Mouse (Mus musculus) adrenal gland, adult 18-20 months (tissue): ENCODE measurements around the gene Cel. TPM values are rescaled to one million over a fixed set of nuclear protein-coding genes. Genes with fewer than 3 reads are reported as not detected.

Experiments used
- DNase-seq, 2 experiments: peaks; one replicate each; pipeline ENCODE4 v3.0.0; 2021 to 2022; ENCODE audit warnings: low spot score in 2 of 2
- microRNA-seq, 2 experiments: library from miRNA; unstranded; fragments of <30 nt; microRNA quantifications; one replicate each; pipeline ENCODE4 v1.2.0; 2021; ENCODE audit warnings: borderline number of aligned reads in 2 of 2
- total RNA-seq, 2 experiments: library from RNA; stranded (reverse); gene quantifications; 1 replicate in 1 of 2; 2 replicates in 1 of 2; pipeline ENCODE4 v1.2.3; 2021

Cel gene
- total RNA-seq, 2 experiments from 2014 or later = not detected

- no peak for DNase-seq
These were observed 41.0 kb downstream of the Cel start for GRCm38 (mm10) chr2:28522166-28522565.

DNA sequence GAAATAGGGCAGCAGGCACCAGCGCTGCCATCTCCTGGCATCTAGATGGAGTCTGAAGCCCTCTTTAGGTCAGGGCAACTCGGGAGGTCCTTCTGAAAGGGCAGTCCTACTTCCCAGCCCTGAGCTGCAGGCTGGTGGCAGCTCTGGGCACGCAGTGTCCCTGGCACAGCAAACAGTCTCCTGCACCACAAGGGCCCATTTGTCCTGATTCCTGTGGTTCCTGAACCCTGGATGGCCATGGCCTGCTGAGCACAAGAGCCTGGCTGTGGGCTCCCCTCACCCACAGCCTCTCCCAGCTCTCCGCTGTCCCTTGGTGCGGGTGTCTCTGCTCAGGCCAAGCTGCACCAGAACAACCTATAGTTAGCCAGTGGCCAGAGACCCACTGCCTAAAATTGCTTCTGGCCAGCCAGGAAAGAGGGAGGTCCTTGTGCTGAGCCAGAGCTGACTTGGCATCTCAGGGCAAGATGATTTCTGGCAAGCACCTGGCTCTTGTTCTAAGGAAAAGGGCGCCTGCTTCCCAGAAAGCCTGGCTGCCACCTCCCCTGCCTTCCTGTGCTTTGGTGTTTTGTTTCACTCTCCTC lies 41.5 kb downstream of the Cel start:
- DNase-seq = no peak

- no peak for DNase-seq
These were observed 42.6 kb downstream of the Cel start for GRCm38 (mm10) chr2:28520581-28520980.

DNA sequence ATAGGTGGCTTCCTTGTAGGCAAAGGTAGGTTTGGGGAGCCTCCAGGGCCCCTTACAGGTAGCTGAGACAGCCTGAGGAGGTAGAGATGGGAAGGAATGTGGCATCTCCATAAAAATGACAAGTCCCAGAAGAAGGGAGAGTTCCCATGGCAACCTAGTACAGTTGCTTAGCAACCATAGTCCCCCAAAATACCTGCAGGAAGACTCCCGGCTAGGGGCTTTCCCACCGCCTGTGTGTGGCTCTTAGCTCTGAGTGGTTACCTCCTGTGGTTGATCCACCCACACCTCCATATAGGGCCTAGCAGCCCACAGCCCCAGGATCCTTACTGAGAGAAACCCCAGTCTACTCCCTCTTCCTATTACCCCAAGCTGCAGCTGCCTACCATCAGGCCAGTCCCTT lies 45.0 kb downstream of the Cel start:
- DNase-seq = no peak

DNA sequence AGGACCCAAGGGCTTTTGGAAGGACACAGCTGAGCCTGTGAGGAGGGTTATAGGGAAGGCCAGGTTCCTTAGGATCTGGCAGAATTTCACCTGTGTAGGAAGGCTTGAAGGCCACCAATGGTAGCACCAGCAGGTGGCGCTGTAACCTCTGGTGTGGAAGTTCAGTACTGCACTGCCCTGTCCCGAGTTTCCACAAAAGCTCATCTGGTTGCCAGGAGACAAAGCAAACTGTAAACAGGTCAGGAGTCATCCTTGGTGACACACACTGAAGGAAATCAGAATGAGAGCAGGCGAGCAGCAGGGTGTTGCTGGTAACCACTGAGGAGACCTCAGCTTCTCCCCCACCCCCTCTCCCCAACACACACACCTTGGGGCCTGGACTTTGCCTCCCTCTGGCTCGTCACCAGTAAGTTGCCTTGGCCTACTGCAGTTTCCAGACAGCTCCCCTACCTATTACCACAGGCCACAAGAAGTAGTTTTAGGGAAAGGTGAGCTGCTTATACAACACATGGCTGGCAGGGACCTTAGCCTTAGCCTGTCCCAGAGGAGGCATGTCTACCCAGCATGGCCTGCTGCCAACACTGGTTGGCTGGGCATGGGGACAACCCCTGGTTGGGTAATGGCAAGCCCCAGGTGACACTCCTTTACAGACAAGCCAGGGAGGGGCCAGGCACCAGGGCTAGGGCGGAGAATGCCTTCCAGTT lies 45.8 kb downstream of the Cel start:
- peak; percentile 82 to 88 for DNase-seq

- DNase-seq = peak; percentile 82 to 84
These were observed 48.7 kb downstream of the Cel start for GRCm38 (mm10) chr2:28514489-28514888.

DNA sequence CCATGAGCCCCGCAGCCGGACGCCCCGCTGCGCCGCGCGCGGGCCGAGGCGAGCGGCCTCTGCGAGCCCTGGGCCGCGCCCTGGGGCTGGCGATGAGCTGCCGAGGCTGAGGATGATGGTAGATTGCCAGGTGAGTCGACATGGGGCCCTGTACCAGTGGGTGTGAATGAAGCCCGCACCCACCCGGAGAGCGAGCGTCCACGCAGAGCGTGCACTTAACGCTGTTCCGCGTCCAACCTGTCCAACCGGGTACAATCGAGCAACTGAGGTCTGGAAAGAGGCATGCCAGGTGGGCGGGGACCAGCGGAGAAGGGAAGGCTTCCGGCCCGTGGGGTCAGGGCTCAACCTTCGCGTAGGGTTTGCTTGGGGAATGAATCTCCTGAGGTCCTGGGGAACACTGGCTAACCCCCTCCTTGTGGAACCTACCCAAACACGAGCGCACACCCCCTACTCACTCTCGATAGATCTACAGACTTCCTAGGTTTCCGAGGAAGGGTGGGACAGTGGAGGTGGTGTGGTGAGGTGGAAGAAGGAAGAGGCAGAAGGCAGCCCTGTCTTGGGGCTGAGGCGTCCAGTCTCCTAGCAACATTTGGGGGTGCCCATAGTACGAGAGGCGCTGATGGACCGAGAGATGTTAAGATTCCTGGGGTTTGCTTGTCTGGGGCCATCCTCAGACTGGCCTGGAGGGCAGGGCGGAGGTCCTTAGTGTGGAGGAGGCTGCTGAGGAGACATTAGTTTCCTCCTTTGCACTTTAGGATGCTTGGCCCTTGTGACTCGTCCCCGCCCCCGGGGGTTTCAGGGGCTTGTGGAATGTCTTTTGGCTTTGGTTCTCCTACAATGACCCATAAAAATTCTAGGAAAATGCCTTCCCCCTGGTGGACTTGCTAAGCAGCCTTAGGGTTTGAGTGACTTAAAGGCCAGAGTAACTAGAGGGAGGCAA lies 49.5 kb downstream of the Cel start:
- DNase-seq = peak in 1 of 2 experiments; percentile 50

DNA sequence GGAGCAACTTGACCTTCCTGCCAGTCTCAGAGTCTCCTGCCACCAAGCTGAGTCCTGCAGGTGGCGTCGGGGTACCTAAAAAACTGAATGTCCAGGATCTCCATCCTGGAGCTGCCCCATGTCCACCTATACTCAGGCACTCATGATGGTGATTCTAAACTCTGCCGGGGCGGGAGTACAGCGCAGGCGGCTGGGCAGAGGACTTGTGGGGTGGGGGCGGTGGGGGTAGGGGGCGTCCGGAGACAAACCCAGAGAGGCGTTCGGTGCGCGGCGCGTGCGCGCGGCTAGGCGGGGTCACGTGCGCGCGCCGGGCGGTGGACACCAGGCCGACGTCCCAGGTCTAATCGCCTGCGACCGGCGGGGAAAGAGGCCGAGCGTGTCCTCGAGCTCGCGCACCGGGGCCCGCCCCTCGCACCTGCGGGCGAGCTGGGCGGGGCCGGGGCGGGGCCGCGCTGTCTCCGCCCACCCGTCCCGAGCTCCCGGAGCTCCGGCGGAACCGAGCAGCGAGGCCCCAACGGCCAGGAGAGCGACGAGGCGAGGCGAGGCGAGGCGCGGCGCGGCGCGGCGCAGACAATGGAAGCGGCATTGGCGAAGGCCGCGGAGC lies 50.3 kb downstream of the Cel start, which contains the start of gene Ralgds:
TSS of gene Ralgds (plus strand) at position 328 of the 604 bp plus-strand sequence.
- DNase-seq = no peak

GRCm38 (mm10) chr2:28511600-28511999 lies 51.6 kb downstream of the Cel start:
- peak in 1 of 2 experiments; percentile 12 for DNase-seq

DNA sequence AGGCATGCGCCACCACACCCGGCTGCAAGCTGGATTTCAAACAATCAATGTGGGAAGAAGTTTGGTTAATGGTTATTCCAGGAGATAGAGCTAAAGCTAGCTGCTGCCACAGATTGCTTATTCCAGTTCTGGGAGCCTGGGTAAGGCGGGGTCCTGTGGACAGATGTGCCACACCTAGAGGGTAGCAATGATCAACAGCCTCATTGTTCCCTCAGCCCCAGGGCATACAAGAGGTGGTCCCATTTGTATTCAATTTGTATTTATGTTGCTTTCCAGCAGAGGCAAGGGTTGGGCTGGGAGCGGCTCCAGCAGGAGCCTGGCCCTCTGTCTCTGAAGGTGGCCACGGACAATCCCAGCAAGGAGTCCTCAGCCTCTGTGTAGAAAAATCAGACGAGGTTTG lies 56.9 kb downstream of the Cel start:
- DNase-seq = peak in 1 of 2 experiments; percentile 9

DNA sequence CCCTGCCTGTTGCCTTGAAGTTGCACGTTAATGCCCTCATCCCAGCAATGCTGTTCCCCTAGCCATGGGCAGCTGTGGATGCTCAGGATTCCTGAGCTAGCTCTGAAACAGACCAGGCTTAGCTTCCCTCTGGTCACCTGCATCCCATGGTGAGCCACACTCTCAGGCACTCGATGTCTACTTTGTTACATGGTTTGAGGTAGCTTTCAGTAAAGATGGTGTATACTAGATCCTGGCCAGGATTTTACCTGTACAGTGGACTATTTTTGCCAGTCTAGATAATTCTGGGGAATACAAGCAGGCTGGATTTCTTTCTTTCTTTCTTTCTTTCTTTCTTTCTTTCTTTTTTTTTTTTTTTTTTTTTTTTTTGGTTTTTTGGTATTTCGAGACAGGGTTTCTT lies 57.4 kb downstream of the Cel start, which contains the start of gene Gm10134:
TSS of gene Gm10134 (plus strand) at position 301 of the 400 bp plus-strand sequence.
- peak in 1 of 2 experiments; percentile 10 for DNase-seq

Small RNA genes within 50 kb of the gene (microRNA-seq; reads per million reads assigned to microRNA genes)
- gene Gm22824 = 0 reads per million in 2 experiments

Other genes starting within 250 kb of the Cel start
- gene Ppp1r26, start 116.6 kb downstream of the Cel start, total RNA-seq = 1 to 10 TPM; 4.5 to 5.1 TPM
- gene 1700007K13Rik, start 97.1 kb downstream of the Cel start, total RNA-seq = 1 to 10 TPM; 1.4 to 2.8 TPM
- 10 to 100 TPM; 54.4 to 63.2 TPM for gene Mrps2, start 95.3 kb downstream of the Cel start, total RNA-seq
- gene Gbgt1, start 66.5 kb downstream of the Cel start, total RNA-seq = 1 to 10 TPM; 4.5 to 6.3 TPM
- gene Gm10134, start 57.3 kb downstream of the Cel start, total RNA-seq = 1 to 10 TPM; 2.0 TPM
- gene Ralgds, start 50.3 kb downstream of the Cel start, total RNA-seq = 10 to 100 TPM; 24.3 to 24.4 TPM
- 10 to 100 TPM; 15.2 to 17.2 TPM for gene Gtf3c5, start 20.3 kb upstream of the Cel start, total RNA-seq
- not detected for gene Gfi1b, start 58.6 kb upstream of the Cel start, total RNA-seq
- gene Tsc1, start 77.8 kb upstream of the Cel start, total RNA-seq = 10 to 100 TPM; 18.5 to 21.3 TPM
- 1 to 10 TPM in 1 of 2 experiments, under 1 TPM in 1; 0.60 to 1.2 TPM for gene Spaca9, start 136.3 kb upstream of the Cel start, total RNA-seq
- gene Ak8, start 136.8 kb upstream of the Cel start, total RNA-seq = under 1 TPM; 0.38 to 0.63 TPM